Mouse (Mus musculus) MEL (cell line): Measurements from ENCODE around the gene Ncam2.

Source experiments
- CTCF ChIP-seq, 3 experiments: IDR thresholded peaks in 2 of 3; conservative IDR thresholded peaks in 1 of 3; 2 replicates each; pipeline ENCODE4 v1.5.1; 2011 to 2012; ENCODE audit warnings: low read length in 3 of 3, low read depth in 2 of 3, mild to moderate bottlenecking in 2 of 3, improper control_type of control experiment in 1 of 3, inconsistent platforms in 1 of 3, mixed read lengths in 1 of 3, moderate library complexity in 1 of 3; ENCODE audit not compliant: control insufficient read depth in 1 of 3, insufficient read depth in 1 of 3, poor library complexity in 1 of 3, severe bottlenecking in 1 of 3
- EP300 ChIP-seq, 2 experiments: IDR thresholded peaks; 2 replicates each; pipeline ENCODE4 v1.6.1; 2011; ENCODE audit warnings: improper control_type of control experiment in 2 of 2, low read length in 2 of 2, low read depth in 1 of 2, mild to moderate bottlenecking in 1 of 2
- JUND ChIP-seq: IDR thresholded peaks from 2 replicates; pipeline ENCODE4 v1.6.1; 2011; ENCODE audit warnings: low read depth, mild to moderate bottlenecking, improper control_type of control experiment, low read length
- MAX ChIP-seq: IDR thresholded peaks from 2 replicates; pipeline ENCODE4 v1.6.1; 2011; ENCODE audit warnings: low read length, improper control_type of control experiment
- MXI1 ChIP-seq: IDR thresholded peaks from 2 replicates; pipeline ENCODE4 v1.6.1; 2011; ENCODE audit warnings: mild to moderate bottlenecking, low read depth, low read length, improper control_type of control experiment
- POLR2AphosphoS2 ChIP-seq: IDR thresholded peaks from 2 replicates; pipeline ENCODE4 v1.6.1; 2011; ENCODE audit warnings: low read length, improper control_type of control experiment
- TAL1 ChIP-seq: IDR thresholded peaks from 2 replicates; pipeline ENCODE4 v1.6.1; 2012; ENCODE audit warnings: mild to moderate bottlenecking, inconsistent platforms, low read length, moderate library complexity, mixed read lengths
- UBTF ChIP-seq: IDR thresholded peaks from 2 replicates; pipeline ENCODE4 v1.6.1; 2012; ENCODE audit warnings: low read depth, mild to moderate bottlenecking, inconsistent platforms, low read length, improper control_type of control experiment, moderate library complexity, borderline replicate concordance; ENCODE audit not compliant: insufficient read depth
- USF1 ChIP-seq: IDR thresholded peaks from 2 replicates; pipeline ENCODE4 v1.6.1; 2014; ENCODE audit warnings: low read depth, mild to moderate bottlenecking, inconsistent platforms, low read length, improper control_type of control experiment, moderate library complexity
- ZKSCAN1 ChIP-seq: IDR thresholded peaks from 2 replicates; pipeline ENCODE4 v1.6.1; 2012; ENCODE audit warnings: low read depth, mild to moderate bottlenecking, inconsistent platforms, low read length, improper control_type of control experiment, moderate library complexity

DNA sequence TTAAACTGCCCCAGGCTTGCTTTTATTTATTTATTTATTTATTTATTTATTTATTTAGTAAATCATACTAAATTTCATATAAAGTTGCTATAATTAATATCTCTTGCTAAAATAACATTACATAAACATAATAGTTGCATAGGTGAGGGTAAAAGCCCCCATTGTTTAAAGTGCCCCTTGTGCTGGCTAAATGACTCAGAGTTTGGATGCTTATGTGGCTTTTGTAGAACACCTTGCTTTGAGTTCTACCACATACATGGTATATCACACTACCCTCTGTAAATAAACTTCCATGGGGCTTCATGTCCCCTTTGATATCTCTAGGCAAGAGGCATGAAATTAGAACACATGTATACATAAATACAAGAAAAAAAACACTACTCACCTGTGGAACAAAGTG, 23.8 kb downstream of the Ncam2 start:
- TF ChIP-seq CTCF (IDR thresholded peaks at IDR 0.05 in 2 of 3, conservative IDR thresholded peaks at IDR 0.05 in 1 of 3; ENCODE audit: control insufficient read depth in 1 of 3, insufficient read depth in 1 of 3, low read depth in 2 of 3, low read length in 3 of 3, poor library complexity in 1 of 3, severe bottlenecking in 1 of 3) (no peak), MAX (no peak), POLR2AphosphoS2 (no peak), MXI1 (no peak), ZKSCAN1 (no peak), TAL1 (no peak), USF1 (no peak), JUND (no peak), EP300 (IDR thresholded peaks at IDR 0.05; ENCODE audit: low read depth in 1 of 2, low read length in 2 of 2) (no peak), UBTF (no peak)
